Mouse (Mus musculus): ENCODE data around the gene Sltm. TPM values are rescaled to one million over a fixed set of nuclear protein-coding genes. Genes with fewer than 3 reads are reported as not detected.

Gene Sltm
- total RNA-seq, 2 experiments from 2014 or later = 19.4 to 20.9 TPM

Other genes with a start within 250 kb of the Sltm start
- under 1 TPM; 0.54 to 0.67 TPM for gene Ccnb2, start 121.2 kb upstream of the Sltm start, total RNA-seq (2021)
- gene Rnf111, start 39.0 kb upstream of the Sltm start, total RNA-seq (2021) = 10 to 100 TPM; 20.1 to 20.2 TPM
- under 1 TPM; 0.32 to 0.41 TPM for gene Gm10642, start 113.5 kb downstream of the Sltm start, total RNA-seq (2021)
- gene Mindy2, start 114.4 kb downstream of the Sltm start, total RNA-seq (2021) = 10 to 100 TPM; 35.7 to 37.9 TPM
- gene Adam10, start 136.2 kb downstream of the Sltm start, total RNA-seq (2021) = 10 to 100 TPM; 37.7 to 38.3 TPM